Mouse (Mus musculus): ENCODE measurements around the gene Polr3gl. TPM values are rescaled to one million over a fixed set of nuclear protein-coding genes. Genes with fewer than 3 reads are reported as not detected.

The Polr3gl gene
- total RNA-seq, 2 experiments from 2014 or later = 36.7 to 41.4 TPM

GRCm38 (mm10) chr3:96541328-96542078, 52.5 kb downstream of the Polr3gl start:
- DNase-seq = no peak
- intact Hi-C loops (cut with DNase I) = no loop called here

- intact Hi-C loops (cut with DNase I) = no loop called here
- no peak for DNase-seq
These were observed 53.2 kb downstream of the Polr3gl start for GRCm38 (mm10) chr3:96540740-96541139.

GRCm38 (mm10) chr3:96539316-96539715, 54.7 kb downstream of the Polr3gl start:
- DNase-seq = no peak
- intact Hi-C loops (cut with DNase I) = no loop called here

- no peak for DNase-seq
- intact Hi-C loops (cut with DNase I) = loop anchor here (5.0 kb wide), 1 partner anchor 37 kb away; no protein-coding TSS in a partner anchor
These were observed 59.7 kb downstream of the Polr3gl start for GRCm38 (mm10) chr3:96534300-96534699.

GRCm38 (mm10) chr3:96532050-96532449, 61.9 kb downstream of the Polr3gl start:
- intact Hi-C loops (cut with DNase I) = loop anchor here (5.0 kb wide), 1 partner anchor 35 kb away; no protein-coding TSS in a partner anchor
- no peak for DNase-seq

- intact Hi-C loops (cut with DNase I) = no loop called here
- no peak for DNase-seq
These were observed 65.5 kb downstream of the Polr3gl start for GRCm38 (mm10) chr3:96528506-96528905.

Other genes starting within 250 kb of the Polr3gl start
- not detected for gene BC107364, start 141.9 kb downstream of the Polr3gl start, total RNA-seq (2021)
- gene Hfe2, start 69.0 kb downstream of the Polr3gl start, total RNA-seq (2021) = 100 to 1,000 TPM; 612 to 621 TPM
- gene Txnip, start 36.2 kb downstream of the Polr3gl start, total RNA-seq (2021) = 100 to 1,000 TPM; 572 to 620 TPM
- gene Gm16253, start 17.2 kb downstream of the Polr3gl start, total RNA-seq (2021) = 1 to 10 TPM; 1.4 to 2.4 TPM
- gene Ankrd34a, start 2.5 kb upstream of the Polr3gl start, total RNA-seq (2021) = under 1 TPM; 0.59 to 0.92 TPM
- 1 to 10 TPM; 5.5 to 6.3 TPM for gene Lix1l, start 7.0 kb upstream of the Polr3gl start, total RNA-seq (2021)
- gene Rbm8a, start 35.8 kb upstream of the Polr3gl start, total RNA-seq (2021) = 10 to 100 TPM; 19.9 to 29.7 TPM
- 10 to 100 TPM; 20.0 to 25.5 TPM for gene Pex11b, start 41.2 kb upstream of the Polr3gl start, total RNA-seq (2021)
- under 1 TPM in 1 of 2 experiments, not detected in 1; 0.20 TPM for gene Gm42957, start 41.3 kb upstream of the Polr3gl start, total RNA-seq (2021)
- 1 to 10 TPM in 1 of 2 experiments, under 1 TPM in 1; 0.84 to 1.2 TPM for gene Itga10, start 51.4 kb upstream of the Polr3gl start, total RNA-seq (2021)
- gene Ankrd35, start 76.0 kb upstream of the Polr3gl start, total RNA-seq (2021) = under 1 TPM; 0.35 to 0.92 TPM
- gene Pias3, start 102.2 kb upstream of the Polr3gl start, total RNA-seq (2021) = 1 to 10 TPM; 6.5 to 7.3 TPM
- 1 to 10 TPM in 1 of 2 experiments, under 1 TPM in 1; 0.42 to 1.1 TPM for gene Nudt17, start 114.4 kb upstream of the Polr3gl start, total RNA-seq (2021)
- 10 to 100 TPM; 18.1 to 19.9 TPM for gene Polr3c, start 133.4 kb upstream of the Polr3gl start, total RNA-seq (2021)
- 10 to 100 TPM; 76.2 to 86.5 TPM for gene Rnf115, start 133.5 kb upstream of the Polr3gl start, total RNA-seq (2021)
- gene Pdzk1, start 235.1 kb upstream of the Polr3gl start, total RNA-seq (2021) = not detected
- not detected for gene Cd160, start 235.2 kb upstream of the Polr3gl start, total RNA-seq (2021)

Data from gastrocnemius, postnatal 36 days (tissue).